Mouse (Mus musculus): ENCODE measurements around the gene Gcdh. TPM values are rescaled to one million over a fixed set of nuclear protein-coding genes. Genes with fewer than 3 reads are reported as not detected.

Gcdh gene
- total RNA-seq, 2 experiments from 2014 or later = 38.3 to 38.5 TPM

- no peak for DNase-seq (ENCODE audit: low spot score in 2 of 2)
These were observed 20.7 kb downstream of the Gcdh start for GRCm38 (mm10) chr8:84873016-84873415.

GRCm38 (mm10) chr8:84872309-84872965, 21.3 kb downstream of the Gcdh start:
- DNase-seq (ENCODE audit: low spot score in 2 of 2) = no peak

- peak in 1 of 2 experiments; percentile 37 for DNase-seq (ENCODE audit: low spot score in 2 of 2)
These were observed 22.1 kb downstream of the Gcdh start, which contains the start of gene Syce2 for GRCm38 (mm10) chr8:84871376-84872308. TSS of gene Syce2 (plus strand) at chr8:84872111.

- DNase-seq (ENCODE audit: low spot score in 2 of 2) = peak; percentile 89 to 97
These were observed 36.8 kb downstream of the Gcdh start, which contains the start of gene Farsa for GRCm38 (mm10) chr8:84856864-84857441. TSS of gene Farsa (plus strand) at chr8:84856989.

GRCm38 (mm10) chr8:84856434-84856833, 37.3 kb downstream of the Gcdh start:
- no peak for DNase-seq (ENCODE audit: low spot score in 2 of 2)

GRCm38 (mm10) chr8:84847684-84848435, 45.9 kb downstream of the Gcdh start:
- no peak for DNase-seq (ENCODE audit: low spot score in 2 of 2)

GRCm38 (mm10) chr8:84846722-84847572, 46.8 kb downstream of the Gcdh start, which contains the start of gene Calr:
TSS of gene Calr (minus strand) at chr8:84846934.
- DNase-seq (ENCODE audit: low spot score in 2 of 2) = peak; percentile 100

GRCm38 (mm10) chr8:84846094-84846721, 47.5 kb downstream of the Gcdh start:
- peak; percentile 37 to 50 for DNase-seq (ENCODE audit: low spot score in 2 of 2)

GRCm38 (mm10) chr8:84845355-84846093, 48.2 kb downstream of the Gcdh start:
- no peak for DNase-seq (ENCODE audit: low spot score in 2 of 2)

- DNase-seq (ENCODE audit: low spot score in 2 of 2) = no peak
These were observed 49.2 kb downstream of the Gcdh start for GRCm38 (mm10) chr8:84844397-84845070.

GRCm38 (mm10) chr8:84841514-84841913, 52.2 kb downstream of the Gcdh start:
- no peak for DNase-seq (ENCODE audit: low spot score in 2 of 2)

- peak; percentile 93 to 95 for DNase-seq (ENCODE audit: low spot score in 2 of 2)
These were observed 53.3 kb downstream of the Gcdh start, which contains the start of gene Rad23a for GRCm38 (mm10) chr8:84840248-84840999. TSS of gene Rad23a (minus strand) at chr8:84840665.

GRCm38 (mm10) chr8:84839875-84840247, 53.9 kb downstream of the Gcdh start:
- no peak for DNase-seq (ENCODE audit: low spot score in 2 of 2)

- DNase-seq (ENCODE audit: low spot score in 2 of 2) = no peak
These were observed 54.3 kb downstream of the Gcdh start for GRCm38 (mm10) chr8:84839411-84839810.

GRCm38 (mm10) chr8:84838513-84838912, 55.2 kb downstream of the Gcdh start:
- DNase-seq (ENCODE audit: low spot score in 2 of 2) = no peak

GRCm38 (mm10) chr8:84837912-84838470, 55.7 kb downstream of the Gcdh start:
- DNase-seq (ENCODE audit: low spot score in 2 of 2) = no peak
